Mouse (Mus musculus): ENCODE measurements around the gene Myh10. TPM values are rescaled to one million over a fixed set of nuclear protein-coding genes. Genes with fewer than 3 reads are reported as not detected.
"Not testable (repeated sequence)": the region's sequence is repeated elsewhere in the genome, so short reads cannot be mapped to it uniquely, and the experiment has no call there.

Myh10 gene
- polyA plus RNA-seq, 1 experiment from 2014 or later = 2.5 TPM

- H3K4me3 ChIP-seq (ENCODE audit: inconsistent target) = no peak overlapping the region
- WGBS (ENCODE audit: missing documents) = 93% methylated on average over 5 of the region's 5 CpGs
- H3K27ac ChIP-seq = no peak overlapping the region
- no peaks in the 10 kb centered on the region for H3K79me2 ChIP-seq (ENCODE audit: inconsistent target)
- no peaks in the 10 kb centered on the region for H3K36me3 ChIP-seq (ENCODE audit: inconsistent target)
Measured at GRCm38 (mm10) chr11:68707881-68708582, 16.7 kb downstream of the Myh10 start.

- H3K4me3 ChIP-seq (ENCODE audit: inconsistent target) = no peak overlapping the region
- 100% methylated on average over 4 of the region's 4 CpGs for WGBS (ENCODE audit: missing documents)
- no peak overlapping the region for H3K27ac ChIP-seq
- H3K79me2 ChIP-seq (ENCODE audit: inconsistent target) = no peaks in the 10 kb centered on the region
- no peaks in the 10 kb centered on the region for H3K36me3 ChIP-seq (ENCODE audit: inconsistent target)
Measured at GRCm38 (mm10) chr11:68716167-68716566, 24.8 kb downstream of the Myh10 start.

- no peak overlapping the region for H3K27ac ChIP-seq
- H3K79me2 ChIP-seq (ENCODE audit: inconsistent target) = no peaks in the 10 kb centered on the region
- 97% methylated on average over 16 of the region's 16 CpGs for WGBS (ENCODE audit: missing documents)
- H3K36me3 ChIP-seq (ENCODE audit: inconsistent target) = no peaks in the 10 kb centered on the region
- H3K4me3 ChIP-seq (ENCODE audit: inconsistent target) = no peak overlapping the region
Measured at GRCm38 (mm10) chr11:68717171-68717840, 25.9 kb downstream of the Myh10 start.

GRCm38 (mm10) chr11:68719096-68719648 lies 27.8 kb downstream of the Myh10 start:
- Histone ChIP-seq H3K79me2 (ENCODE audit: inconsistent target) (no peaks in the 10 kb centered on the region), H3K27ac (no peak overlapping the region), H3K36me3 (ENCODE audit: inconsistent target) (no peaks in the 10 kb centered on the region), H3K4me3 (ENCODE audit: inconsistent target) (no peak overlapping the region)
- 92% methylated on average over 4 of the region's 4 CpGs for WGBS (ENCODE audit: missing documents)

- 79% methylated on average over 5 of the region's 5 CpGs for WGBS (ENCODE audit: missing documents)
- Histone ChIP-seq H3K27ac (no peak overlapping the region), H3K36me3 (ENCODE audit: inconsistent target) (no peaks in the 10 kb centered on the region)
Measured at GRCm38 (mm10) chr11:68719774-68720173, 28.4 kb downstream of the Myh10 start.

GRCm38 (mm10) chr11:68724117-68724516 lies 32.8 kb downstream of the Myh10 start:
- H3K36me3 ChIP-seq (ENCODE audit: inconsistent target) = no peaks in the 10 kb centered on the region
- H3K79me2 ChIP-seq (ENCODE audit: inconsistent target) = no peaks in the 10 kb centered on the region
- H3K4me3 ChIP-seq (ENCODE audit: inconsistent target) = no peak overlapping the region
- H3K27ac ChIP-seq = no peak overlapping the region

More at GRCm38 (mm10) chr11:68719774-68720173, 28.4 kb downstream of the Myh10 start:
- H3K4me3 ChIP-seq (ENCODE audit: inconsistent target) = no peak overlapping the region
- H3K79me2 ChIP-seq (ENCODE audit: inconsistent target) = no peaks in the 10 kb centered on the region

- no peaks in the 10 kb centered on the region for H3K36me3 ChIP-seq (ENCODE audit: inconsistent target)
- 77% methylated on average over 3 of the region's 3 CpGs for WGBS (ENCODE audit: missing documents)
- H3K27ac ChIP-seq = no peak overlapping the region
- no peak overlapping the region for H3K4me3 ChIP-seq (ENCODE audit: inconsistent target)
- H3K79me2 ChIP-seq (ENCODE audit: inconsistent target) = no peaks in the 10 kb centered on the region
Measured at GRCm38 (mm10) chr11:68728693-68729092, 37.3 kb downstream of the Myh10 start.

- no peaks in the 10 kb centered on the region for H3K36me3 ChIP-seq (ENCODE audit: inconsistent target)
- WGBS (ENCODE audit: missing documents) = 91% methylated on average over 5 of the region's 5 CpGs
Measured at GRCm38 (mm10) chr11:68730792-68731191, 39.4 kb downstream of the Myh10 start.

GRCm38 (mm10) chr11:68732066-68732465 lies 40.7 kb downstream of the Myh10 start:
- 95% methylated on average over 6 of the region's 6 CpGs for WGBS (ENCODE audit: missing documents)
- H3K79me2 ChIP-seq (ENCODE audit: inconsistent target) = no peaks in the 10 kb centered on the region
- no peak overlapping the region for H3K27ac ChIP-seq
- no peak overlapping the region for H3K4me3 ChIP-seq (ENCODE audit: inconsistent target)
- no peaks in the 10 kb centered on the region for H3K36me3 ChIP-seq (ENCODE audit: inconsistent target)

More at GRCm38 (mm10) chr11:68730792-68731191, 39.4 kb downstream of the Myh10 start:
- Histone ChIP-seq H3K79me2 (ENCODE audit: inconsistent target) (no peaks in the 10 kb centered on the region), H3K4me3 (ENCODE audit: inconsistent target) (no peak overlapping the region), H3K27ac (no peak overlapping the region)

- 95% methylated on average over 3 of the region's 3 CpGs for WGBS (ENCODE audit: missing documents)
- not testable (repeated sequence) for H3K36me3 ChIP-seq (ENCODE audit: inconsistent target); H3K79me2 ChIP-seq (ENCODE audit: inconsistent target); H3K27ac ChIP-seq; H3K4me3 ChIP-seq (ENCODE audit: inconsistent target)
Measured at GRCm38 (mm10) chr11:68733401-68733800, 42.0 kb downstream of the Myh10 start.

- no peaks in the 10 kb centered on the region for H3K79me2 ChIP-seq (ENCODE audit: inconsistent target)
- H3K36me3 ChIP-seq (ENCODE audit: inconsistent target) = no peaks in the 10 kb centered on the region
- H3K4me3 ChIP-seq (ENCODE audit: inconsistent target) = no peak overlapping the region
- H3K27ac ChIP-seq = no peak overlapping the region
- 94% methylated on average over 7 of the region's 7 CpGs for WGBS (ENCODE audit: missing documents)
Measured at GRCm38 (mm10) chr11:68739509-68739908, 48.1 kb downstream of the Myh10 start.

- H3K79me2 ChIP-seq (ENCODE audit: inconsistent target) = no peaks in the 10 kb centered on the region
- 91% methylated on average over 2 of the region's 2 CpGs for WGBS (ENCODE audit: missing documents)
- H3K27ac ChIP-seq = no peak overlapping the region
- H3K36me3 ChIP-seq (ENCODE audit: inconsistent target) = no peaks in the 10 kb centered on the region
- no peak overlapping the region for H3K4me3 ChIP-seq (ENCODE audit: inconsistent target)
Measured at GRCm38 (mm10) chr11:68742658-68743057, 51.3 kb downstream of the Myh10 start.

- no peaks in the 10 kb centered on the region for H3K79me2 ChIP-seq (ENCODE audit: inconsistent target)
- H3K27ac ChIP-seq = no peak overlapping the region
- H3K4me3 ChIP-seq (ENCODE audit: inconsistent target) = no peak overlapping the region
- WGBS (ENCODE audit: missing documents) = 94% methylated on average over 3 of the region's 3 CpGs
- no peaks in the 10 kb centered on the region for H3K36me3 ChIP-seq (ENCODE audit: inconsistent target)
Measured at GRCm38 (mm10) chr11:68744150-68744549, 52.8 kb downstream of the Myh10 start.

- no peak overlapping the region for H3K4me3 ChIP-seq (ENCODE audit: inconsistent target)
- WGBS (ENCODE audit: missing documents) = 92% methylated on average over 16 of the region's 16 CpGs
- no peaks in the 10 kb centered on the region for H3K79me2 ChIP-seq (ENCODE audit: inconsistent target)
- no peak overlapping the region for H3K27ac ChIP-seq
- no peaks in the 10 kb centered on the region for H3K36me3 ChIP-seq (ENCODE audit: inconsistent target)
Measured at GRCm38 (mm10) chr11:68745374-68746200, 54.2 kb downstream of the Myh10 start.

Measured in macrophage (primary cell).